In genomic region chr1:193610471-193610870, GRCm38 (mm10) we compare ENCODE assay signal across 22 mouse cellular contexts.
"Had no signal": no experiment of that assay in that cellular context is flagged by ENCODE, and none has a peak within 500 bp of the region (broad histone marks: within the 10 kb centered on the region; RNA-seq: fewer than 3 reads in every experiment).

No protein-coding gene starts in this region.

- H3K27me3 ChIP-seq: liver, embryonic 12.5 days; liver, embryonic 15.5 days; lung, embryonic 15.5 days; midbrain, embryonic 12.5 days; midbrain, embryonic 15.5 days; neural tube, embryonic 12.5 days had no signal

- H3K27ac ChIP-seq: liver, embryonic 12.5 days; liver, embryonic 15.5 days; lung, embryonic 15.5 days; midbrain, embryonic 12.5 days; midbrain, embryonic 15.5 days; neural tube, embryonic 12.5 days; stomach, postnatal 0 days had no signal

- H3K9me3 ChIP-seq: liver, embryonic 12.5 days; liver, embryonic 15.5 days; lung, embryonic 15.5 days; midbrain, embryonic 12.5 days; midbrain, embryonic 15.5 days; neural tube, embryonic 12.5 days had no signal

- H3K4me3 ChIP-seq: liver, embryonic 12.5 days; liver, embryonic 15.5 days; lung, embryonic 15.5 days; midbrain, embryonic 12.5 days; midbrain, embryonic 15.5 days; neural tube, embryonic 12.5 days had no signal

- H3K36me3 ChIP-seq: liver, embryonic 12.5 days; liver, embryonic 15.5 days; lung, embryonic 15.5 days; midbrain, embryonic 12.5 days; midbrain, embryonic 15.5 days; neural tube, embryonic 12.5 days had no signal

- ATAC-seq: intestine, embryonic 16.5 days; liver, embryonic 12.5 days; midbrain, embryonic 15.5 days had no signal

- H3K4me1 ChIP-seq: liver, embryonic 12.5 days; liver, embryonic 15.5 days; lung, embryonic 15.5 days; midbrain, embryonic 12.5 days; midbrain, embryonic 15.5 days; neural tube, embryonic 12.5 days had no signal

- H3K4me2 ChIP-seq: liver, embryonic 12.5 days; liver, embryonic 15.5 days; lung, embryonic 15.5 days; midbrain, embryonic 12.5 days; midbrain, embryonic 15.5 days; neural tube, embryonic 12.5 days had no signal

- DNase-seq: kidney, adult 18-20 months; kidney, adult 9 months; kidney, postnatal 14 days; kidney, postnatal 4 days; left cerebral cortex, postnatal 4 days; liver; lung, adult 18-20 months; lung, postnatal 10 days; lung, postnatal 4 days; right cerebral cortex, adult 18-20 months; right cerebral cortex, postnatal 14 days; right cerebral cortex, postnatal 4 days; thymus, adult 2 months; thymus, postnatal 25 days had no signal

- H3K9ac ChIP-seq: liver, embryonic 12.5 days; liver, embryonic 15.5 days; lung, embryonic 15.5 days; midbrain, embryonic 12.5 days; midbrain, embryonic 15.5 days; neural tube, embryonic 12.5 days had no signal
